Mouse (Mus musculus) heart, adult 10 weeks (tissue): ENCODE measurements around the gene Tsen15. TPM values are rescaled to one million over a fixed set of nuclear protein-coding genes. Genes with fewer than 3 reads are reported as not detected.

Experiments
- polyA plus RNA-seq: library from polyadenylated mRNA; stranded (reverse); fragments of 350-450 nt; fragmentation: Illumina TruSeq; extraction: RNeasy Lipid Tissue Mini Kit (QIAGEN cat#74804); gene quantifications from one replicate; pipeline ENCODE4 v1.2.3, GENCODE M21; 2014; ENCODE audit warnings: low read depth, low replicate concordance

Tsen15 gene
- 29.2 TPM for polyA plus RNA-seq

DNA sequence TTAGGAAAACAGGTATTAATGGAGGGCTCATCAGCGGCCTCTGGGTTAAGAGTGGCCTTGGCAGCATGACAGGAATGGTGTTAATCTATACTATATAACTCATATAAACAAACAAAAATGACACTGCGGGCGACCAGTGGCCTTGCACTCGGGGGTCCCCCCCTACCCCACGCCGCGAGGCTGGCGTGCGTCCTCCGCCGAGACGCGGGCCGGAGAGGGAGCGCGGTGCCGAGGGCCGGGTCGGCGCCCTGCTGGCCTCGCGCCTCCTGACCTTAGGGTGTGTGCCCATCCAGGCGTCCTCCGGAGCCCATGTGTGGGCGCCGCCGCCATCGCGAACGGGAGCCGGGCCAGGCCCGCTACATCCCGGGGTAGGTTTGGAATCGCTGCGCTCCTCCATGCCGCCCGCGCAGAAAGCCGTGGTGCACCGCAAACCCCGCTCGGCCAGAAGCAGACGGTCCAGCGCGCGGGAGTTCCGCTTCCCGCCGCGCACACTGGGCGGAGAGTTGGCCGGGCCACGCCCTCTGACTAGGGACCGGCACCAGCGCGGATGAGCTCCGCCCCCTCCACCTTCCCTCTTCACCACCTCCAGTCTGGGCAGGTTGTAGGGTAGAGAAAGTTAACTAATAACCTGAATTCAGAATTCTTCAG lies at the start of gene Tsen15:
Tsen15 (minus strand) TSS at position 501 of the 648 bp plus-strand sequence.

DNA sequence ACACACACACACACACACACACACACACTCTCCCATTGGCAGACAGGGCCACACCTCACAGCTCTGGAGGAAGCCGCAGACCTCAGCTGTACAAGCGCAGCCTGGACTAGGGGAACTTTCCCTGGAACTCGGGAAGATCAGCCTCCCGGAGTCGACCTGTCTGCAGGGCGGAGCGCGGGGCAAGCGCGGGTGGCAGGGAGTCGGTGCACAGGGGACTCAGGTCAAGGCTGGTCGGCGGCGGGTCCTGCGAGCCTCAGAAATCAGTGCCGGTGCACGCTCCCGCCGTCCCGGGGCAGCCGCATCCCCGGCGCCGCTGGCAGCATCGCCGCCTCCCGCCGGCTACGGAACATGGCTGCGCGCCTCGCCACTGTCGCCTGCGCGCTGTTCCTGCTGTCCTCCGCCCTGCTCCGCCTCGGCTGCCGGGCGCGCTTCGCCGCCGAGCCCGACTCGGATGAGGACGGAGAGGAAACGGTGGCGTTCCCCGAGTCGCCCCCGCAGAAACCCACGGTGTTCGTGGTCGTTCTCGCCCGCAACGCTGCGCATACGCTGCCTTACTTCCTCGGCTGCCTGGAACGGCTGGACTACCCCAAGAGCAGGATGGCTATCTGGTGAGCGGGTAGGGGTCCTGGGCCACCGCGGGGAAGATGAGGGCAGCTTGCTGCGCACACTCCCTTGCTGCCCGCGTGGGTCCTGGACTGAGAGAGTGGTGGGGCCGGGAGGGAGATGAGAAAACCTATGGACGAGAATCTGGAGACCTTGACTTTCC lies 13.5 kb upstream of the Tsen15 start, which contains the start of gene Colgalt2:
Colgalt2 (plus strand) TSS at position 41 of the 766 bp plus-strand sequence.

Other genes with a start within 250 kb of the Tsen15 start
- 5.3 TPM for gene Colgalt2, start 13.1 kb upstream of the Tsen15 start, polyA plus RNA-seq